Mouse (Mus musculus): ENCODE measurements around the gene Hoxd11. TPM values are rescaled to one million over a fixed set of nuclear protein-coding genes. Genes with fewer than 3 reads are reported as not detected.

Hoxd11 gene
- polyA plus RNA-seq, 1 experiment from 2014 or later, result not detected

DNA sequence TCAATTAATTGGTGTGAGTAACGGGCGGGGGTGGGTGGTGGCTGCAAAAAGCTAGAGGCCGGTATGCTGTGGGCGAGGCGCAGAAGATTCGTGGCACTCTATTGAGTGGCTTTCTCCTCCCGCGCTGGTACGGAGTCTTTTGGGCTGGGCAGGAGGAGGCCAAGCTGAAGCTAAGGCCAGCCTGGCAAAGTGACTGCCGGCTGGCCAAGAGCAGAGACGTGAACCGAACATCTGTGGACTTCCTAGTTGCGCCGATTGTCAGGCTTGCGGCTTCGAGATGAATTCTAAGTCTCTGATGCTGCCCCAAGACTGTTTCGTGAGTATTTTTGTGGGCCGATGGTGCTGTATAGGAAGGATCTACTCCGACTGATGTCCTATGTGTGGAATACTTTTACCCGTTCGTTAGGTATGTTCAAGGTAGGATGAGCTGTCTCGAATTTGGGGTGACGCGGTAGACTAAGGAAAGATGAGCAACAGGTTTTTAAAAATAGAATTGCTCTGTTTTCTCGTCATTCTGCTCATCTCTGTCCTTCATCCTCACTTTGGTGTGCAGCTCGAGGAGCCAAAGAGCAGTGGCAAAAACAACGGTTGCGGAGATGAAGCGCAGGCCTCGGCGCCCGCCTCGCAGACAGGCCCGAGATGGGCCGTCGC, 12.0 kb upstream of the Hoxd11 start:
- Histone ChIP-seq H3K9ac (no peak overlapping the region), H3K4me3 (replicated peaks) (peak overlapping the region; percentile 38), H3K27me3 (peaks cover 94% of the 10 kb centered on the region), H3K36me3 (no peaks in the 10 kb centered on the region), H3K9me3 (replicated peaks) (no peaks in the 10 kb centered on the region), H3K4me1 (peaks cover 13% of the 10 kb centered on the region), H3K27ac (replicated peaks) (no peak overlapping the region), H3K4me2 (replicated peaks) (peak overlapping the region; percentile 61; the same call in 1 of the 2 replicates)
- WGBS, result 2% methylated on average over 36 of the region's 36 CpGs
- ATAC-seq (ENCODE audit: insufficient number of reproducible peaks, low FRiP score, low TSS enrichment, low read depth), result no peak

DNA sequence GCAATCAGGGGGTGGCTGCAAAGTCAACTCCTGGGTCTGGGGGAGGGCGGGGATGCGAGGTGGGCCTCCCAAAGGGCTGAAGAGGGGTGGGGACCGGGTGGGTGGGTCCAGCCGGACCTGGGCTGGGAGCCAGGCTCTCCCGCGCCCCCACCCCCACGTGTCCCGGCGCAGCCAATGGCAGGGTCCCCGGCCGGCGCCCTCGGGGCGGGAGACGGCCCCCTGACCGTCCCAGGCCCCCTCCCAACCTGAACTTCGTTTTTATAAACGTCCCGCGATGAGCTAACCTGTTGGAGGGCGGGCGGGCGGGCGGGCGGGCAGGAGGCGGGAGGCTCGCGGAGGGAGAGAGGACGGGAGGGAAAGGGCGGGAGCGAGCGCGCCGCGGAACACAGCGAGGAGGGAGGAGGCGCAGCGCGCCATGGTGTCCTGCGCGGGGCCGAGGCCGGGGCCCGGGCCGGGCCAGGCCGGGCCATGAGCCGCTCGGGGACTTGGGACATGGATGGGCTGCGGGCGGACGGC, 11.5 kb upstream of the Hoxd11 start, which contains the start of gene Hoxd13:
Gene Hoxd13 (plus strand): TSS at position 469 of the 516 bp plus-strand sequence.
- under 1% methylated on average over 39 of the region's 51 CpGs for WGBS
- peaks cover 94% of the 10 kb centered on the region for H3K27me3 ChIP-seq

DNA sequence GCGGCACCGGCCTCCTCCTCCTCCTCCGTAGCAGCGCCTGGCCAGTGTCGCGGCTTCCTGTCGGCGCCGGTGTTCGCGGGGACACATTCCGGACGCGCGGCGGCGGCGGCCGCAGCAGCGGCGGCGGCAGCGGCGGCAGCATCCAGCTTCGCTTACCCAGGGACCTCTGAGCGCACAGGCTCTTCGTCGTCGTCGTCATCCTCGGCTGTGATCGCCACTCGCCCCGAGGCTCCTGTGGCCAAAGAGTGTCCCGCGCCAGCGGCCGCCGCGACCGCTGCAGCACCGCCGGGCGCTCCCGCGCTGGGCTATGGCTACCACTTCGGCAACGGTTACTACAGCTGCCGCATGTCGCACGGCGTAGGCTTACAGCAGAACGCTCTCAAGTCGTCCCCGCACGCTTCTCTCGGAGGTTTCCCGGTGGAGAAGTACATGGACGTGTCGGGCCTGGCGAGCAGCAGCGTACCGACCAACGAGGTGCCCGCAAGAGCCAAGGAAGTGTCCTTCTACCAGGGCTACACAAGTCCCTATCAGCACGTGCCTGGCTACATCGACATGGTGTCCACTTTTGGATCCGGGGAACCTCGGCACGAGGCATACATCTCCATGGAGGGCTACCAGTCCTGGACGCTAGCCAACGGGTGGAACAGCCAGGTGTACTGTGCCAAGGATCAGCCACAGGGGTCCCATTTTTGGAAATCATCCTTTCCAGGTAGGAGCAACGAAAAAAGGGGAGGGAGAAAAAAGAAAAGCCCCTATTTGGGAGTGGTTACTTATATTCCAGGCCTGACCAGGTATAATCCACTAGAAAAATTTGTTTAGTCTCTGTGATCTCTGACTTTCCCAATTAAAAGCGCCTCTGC, 10.8 kb upstream of the Hoxd11 start:
- H3K27me3 ChIP-seq, result peaks cover 94% of the 10 kb centered on the region
- H3K4me1 ChIP-seq, result peaks cover 19% of the 10 kb centered on the region
- H3K9me3 ChIP-seq (replicated peaks), result no peaks in the 10 kb centered on the region
- peak overlapping the region; percentile 61 for H3K4me2 ChIP-seq (replicated peaks)
- no peaks in the 10 kb centered on the region for H3K36me3 ChIP-seq
- no peak overlapping the region for H3K27ac ChIP-seq (replicated peaks)
- H3K9ac ChIP-seq, result no peak overlapping the region
- ATAC-seq (ENCODE audit: insufficient number of reproducible peaks, low FRiP score, low TSS enrichment, low read depth), result no peak
- peak overlapping the region; percentile 38 for H3K4me3 ChIP-seq (replicated peaks)
- under 1% methylated on average over 60 of the region's 74 CpGs for WGBS

More for the DNA sequence above, 11.5 kb upstream of the Hoxd11 start, which contains the start of gene Hoxd13:
- H3K9me3 ChIP-seq (replicated peaks), result no peaks in the 10 kb centered on the region
- H3K36me3 ChIP-seq, result no peaks in the 10 kb centered on the region
- H3K9ac ChIP-seq, result no peak within 1 kb of the TSS
- H3K4me2 ChIP-seq (replicated peaks), result peak within 1 kb of the TSS; percentile 61
- peak; percentile 59 for ATAC-seq (ENCODE audit: insufficient number of reproducible peaks, low FRiP score, low TSS enrichment, low read depth)
- peaks cover 18% of the 10 kb centered on the region for H3K4me1 ChIP-seq
- H3K4me3 ChIP-seq (replicated peaks), result peak within 1 kb of the TSS; percentile 38
- H3K27ac ChIP-seq (replicated peaks), result no peak within 1 kb of the TSS

DNA sequence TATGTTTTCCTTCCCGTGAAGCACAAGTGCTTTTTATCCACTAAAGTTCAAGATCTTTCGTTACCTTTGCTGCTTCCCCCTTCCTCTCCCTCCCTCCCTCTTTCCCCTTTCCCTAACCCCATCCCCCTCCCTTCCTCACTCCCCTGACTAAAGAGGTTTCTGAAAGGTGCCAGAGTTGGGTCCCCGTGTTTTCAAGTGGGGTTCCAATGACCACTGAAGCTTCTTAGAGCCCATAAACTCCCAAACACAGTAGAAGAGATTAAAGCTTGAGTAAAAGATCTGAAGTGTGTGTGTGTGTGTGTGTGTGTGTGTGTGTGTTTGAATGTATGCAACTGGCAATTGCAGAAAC, 10.2 kb upstream of the Hoxd11 start:
- no peak for ATAC-seq (ENCODE audit: insufficient number of reproducible peaks, low FRiP score, low TSS enrichment, low read depth)
- H3K4me3 ChIP-seq (replicated peaks), result no peak overlapping the region
- H3K9ac ChIP-seq, result no peak overlapping the region

DNA sequence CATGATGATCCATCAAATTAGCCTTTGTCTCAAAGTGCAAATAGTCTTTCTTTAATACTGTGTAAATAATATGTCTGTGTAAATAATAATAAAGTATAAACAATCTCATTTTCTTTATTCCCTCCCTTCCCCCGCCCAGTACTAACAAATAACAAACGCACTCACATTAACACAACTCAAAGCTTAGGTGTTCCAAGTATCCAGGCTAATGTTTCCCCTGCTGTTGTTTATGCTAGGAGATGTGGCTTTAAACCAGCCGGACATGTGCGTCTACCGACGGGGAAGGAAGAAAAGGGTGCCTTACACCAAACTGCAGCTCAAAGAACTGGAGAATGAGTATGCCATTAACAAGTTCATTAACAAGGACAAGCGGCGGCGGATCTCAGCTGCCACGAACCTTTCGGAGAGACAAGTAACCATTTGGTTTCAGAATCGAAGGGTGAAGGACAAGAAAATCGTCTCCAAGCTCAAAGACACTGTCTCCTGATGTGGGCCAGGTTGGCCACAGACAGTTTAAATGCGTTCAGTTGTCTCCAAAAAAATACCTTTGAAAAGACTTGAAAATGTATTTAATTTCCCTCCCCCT, 9.6 kb upstream of the Hoxd11 start:
- Histone ChIP-seq H3K27me3 (peaks cover 94% of the 10 kb centered on the region), H3K9ac (no peak overlapping the region), H3K9me3 (replicated peaks) (no peaks in the 10 kb centered on the region), H3K36me3 (no peaks in the 10 kb centered on the region), H3K4me3 (replicated peaks) (no peak overlapping the region), H3K27ac (replicated peaks) (no peak overlapping the region), H3K4me1 (peaks cover 19% of the 10 kb centered on the region), H3K4me2 (replicated peaks) (no peak overlapping the region)
- 2% methylated on average over 14 of the region's 14 CpGs for WGBS
- no peak for ATAC-seq (ENCODE audit: insufficient number of reproducible peaks, low FRiP score, low TSS enrichment, low read depth)

More for the DNA sequence above, 10.2 kb upstream of the Hoxd11 start:
- WGBS, result 1% methylated on average over 3 of the region's 3 CpGs
- Histone ChIP-seq H3K27ac (replicated peaks) (no peak overlapping the region), H3K9me3 (replicated peaks) (no peaks in the 10 kb centered on the region), H3K36me3 (no peaks in the 10 kb centered on the region), H3K4me2 (replicated peaks) (no peak overlapping the region), H3K4me1 (peaks cover 19% of the 10 kb centered on the region), H3K27me3 (peaks cover 94% of the 10 kb centered on the region)

DNA sequence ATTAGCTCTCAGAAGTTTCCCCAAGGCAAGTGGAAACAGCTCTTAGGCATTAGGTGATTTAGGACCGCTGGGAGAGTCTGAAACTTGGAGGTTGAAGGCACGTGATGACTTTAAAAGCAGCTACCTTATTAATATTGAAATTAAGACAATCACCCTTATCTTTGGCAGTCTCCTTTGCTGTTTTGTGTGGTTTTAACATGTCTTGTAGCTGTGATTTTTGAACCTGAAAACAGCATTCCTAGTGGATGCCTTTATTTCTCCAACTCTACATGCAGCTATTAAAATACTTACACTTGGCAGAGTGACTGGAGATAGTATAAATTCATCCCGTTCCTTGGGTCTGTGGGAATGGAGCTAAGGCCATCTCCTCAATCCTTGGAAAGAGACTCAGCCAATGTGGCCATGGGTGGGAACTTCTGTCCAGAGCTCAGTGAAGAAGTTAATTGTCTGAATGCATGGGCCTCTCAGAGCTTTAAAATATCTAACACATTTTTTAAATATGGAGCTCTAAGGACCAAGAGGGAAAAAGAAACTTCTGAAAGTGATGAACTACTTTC, 8.6 kb upstream of the Hoxd11 start:
- 3% methylated on average over 3 of the region's 3 CpGs for WGBS
- Histone ChIP-seq H3K27ac (replicated peaks) (no peak overlapping the region), H3K36me3 (no peaks in the 10 kb centered on the region), H3K4me1 (peaks cover 19% of the 10 kb centered on the region), H3K4me3 (replicated peaks) (no peak overlapping the region), H3K4me2 (replicated peaks) (no peak overlapping the region), H3K27me3 (peaks cover 95% of the 10 kb centered on the region), H3K9ac (no peak overlapping the region), H3K9me3 (replicated peaks) (no peaks in the 10 kb centered on the region)
- ATAC-seq (ENCODE audit: insufficient number of reproducible peaks, low FRiP score, low TSS enrichment, low read depth), result no peak

DNA sequence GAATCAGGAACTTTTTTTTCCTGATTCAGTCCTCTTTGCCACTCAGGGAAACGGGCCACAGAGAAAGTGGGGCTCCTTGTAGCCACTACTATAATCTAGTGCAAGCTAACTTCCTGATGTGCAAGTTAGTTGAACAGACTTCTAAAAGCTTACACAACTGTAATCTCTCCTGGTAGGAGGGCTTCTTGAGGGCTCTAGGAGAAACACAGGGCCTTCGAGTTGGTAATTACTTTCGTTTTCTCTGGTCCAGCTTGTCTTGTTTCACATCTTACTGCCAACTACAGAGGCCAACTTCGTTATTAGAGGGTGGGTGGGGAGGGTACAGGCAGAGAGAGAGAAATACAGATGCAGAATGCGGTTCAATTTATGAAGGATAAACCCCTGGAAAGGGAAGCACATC, 7.5 kb upstream of the Hoxd11 start:
- WGBS, result 14% methylated on average over 5 of the region's 5 CpGs
- H3K9ac ChIP-seq, result no peak overlapping the region
- no peaks in the 10 kb centered on the region for H3K36me3 ChIP-seq
- H3K9me3 ChIP-seq (replicated peaks), result no peaks in the 10 kb centered on the region
- H3K4me3 ChIP-seq (replicated peaks), result no peak overlapping the region
- peaks cover 98% of the 10 kb centered on the region for H3K27me3 ChIP-seq
- H3K4me1 ChIP-seq, result peaks cover 19% of the 10 kb centered on the region
- no peak overlapping the region for H3K27ac ChIP-seq (replicated peaks)
- no peak overlapping the region for H3K4me2 ChIP-seq (replicated peaks)
- ATAC-seq (ENCODE audit: insufficient number of reproducible peaks, low FRiP score, low TSS enrichment, low read depth), result no peak

DNA sequence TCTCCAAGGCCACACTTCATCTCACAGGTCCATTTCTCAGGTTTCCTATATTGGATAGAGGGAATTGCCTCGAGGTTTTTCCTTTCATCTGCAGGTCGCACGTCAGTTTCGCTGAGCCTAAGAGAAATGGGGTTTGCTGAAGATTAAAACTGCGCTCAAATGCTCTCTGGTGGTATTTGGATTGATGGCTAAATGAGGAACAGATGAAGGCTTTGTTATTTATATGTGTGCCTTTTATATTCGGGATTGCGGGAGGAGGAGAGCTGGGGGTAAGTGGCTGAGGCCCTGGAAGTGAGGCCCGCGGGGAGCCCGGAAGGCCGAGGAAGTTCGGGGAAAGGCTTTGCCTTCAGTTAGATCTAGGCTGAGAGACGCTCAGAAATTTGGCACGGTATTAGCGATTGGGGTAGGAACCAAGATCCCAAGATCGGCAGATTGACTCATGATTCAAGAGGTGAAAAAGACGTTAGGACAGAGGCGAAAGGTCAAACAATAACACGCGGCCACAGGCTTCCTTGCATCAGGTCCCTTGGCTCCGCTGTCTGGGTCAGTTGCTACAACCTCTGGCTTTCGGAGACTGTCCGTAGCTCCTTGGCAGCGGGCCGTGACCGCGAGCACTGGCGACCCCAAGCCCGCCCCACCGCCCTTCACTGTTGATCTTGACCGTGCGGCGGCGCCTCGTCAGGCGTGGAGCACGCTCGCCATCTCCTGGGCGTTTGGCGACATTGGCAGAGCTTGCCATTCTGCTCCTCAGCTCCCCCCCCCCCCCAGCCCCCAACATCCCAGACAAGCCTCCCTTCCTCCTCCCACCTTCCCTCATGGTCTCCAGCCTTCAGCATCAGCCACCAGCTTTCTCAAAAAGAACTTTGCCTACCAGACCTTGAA, 6.6 kb upstream of the Hoxd11 start:
- no peaks in the 10 kb centered on the region for H3K36me3 ChIP-seq
- H3K9ac ChIP-seq, result no peak overlapping the region
- peak overlapping the region; percentile 29 for H3K4me3 ChIP-seq (replicated peaks)
- H3K4me2 ChIP-seq (replicated peaks), result peak overlapping the region; percentile 54
- H3K9me3 ChIP-seq (replicated peaks), result no peaks in the 10 kb centered on the region
- H3K27ac ChIP-seq (replicated peaks), result no peak overlapping the region
- no peak for ATAC-seq (ENCODE audit: insufficient number of reproducible peaks, low FRiP score, low TSS enrichment, low read depth)
- peaks cover 98% of the 10 kb centered on the region for H3K27me3 ChIP-seq
- 5% methylated on average over 40 of the region's 40 CpGs for WGBS
- peaks cover 17% of the 10 kb centered on the region for H3K4me1 ChIP-seq

DNA sequence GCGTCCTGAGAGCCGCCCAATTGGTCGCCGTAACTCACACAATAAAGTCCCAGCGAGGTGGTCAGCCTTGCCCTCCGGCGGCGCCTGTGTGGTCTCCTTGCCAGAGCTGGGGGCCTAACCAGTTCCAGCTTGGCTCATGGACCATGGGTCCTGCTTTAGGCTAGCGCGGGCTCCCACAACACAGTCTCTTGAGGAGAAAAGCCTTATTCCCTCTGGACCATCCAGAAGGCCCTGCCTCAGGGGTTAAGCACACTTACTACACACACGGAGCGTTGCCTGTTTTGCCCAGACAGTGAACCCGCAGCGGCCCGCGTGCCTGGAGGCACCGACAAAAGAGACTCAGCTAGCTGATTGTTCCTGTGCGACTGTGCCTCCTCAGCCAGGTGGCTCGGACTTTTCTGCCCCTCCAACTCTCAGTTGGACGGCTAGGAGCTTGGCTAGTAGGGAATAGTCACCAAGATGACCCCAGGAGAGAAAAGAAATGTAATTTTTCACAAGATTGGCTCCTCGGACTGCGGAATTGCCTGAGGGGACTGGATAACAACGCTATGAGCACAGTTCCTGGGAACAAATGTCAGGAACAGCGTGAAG, 5.4 kb upstream of the Hoxd11 start:
- no peak overlapping the region for H3K9ac ChIP-seq
- peaks cover 98% of the 10 kb centered on the region for H3K27me3 ChIP-seq
- no peak overlapping the region for H3K4me3 ChIP-seq (replicated peaks)
- no peaks in the 10 kb centered on the region for H3K9me3 ChIP-seq (replicated peaks)
- peaks cover 6% of the 10 kb centered on the region for H3K4me1 ChIP-seq
- ATAC-seq (ENCODE audit: insufficient number of reproducible peaks, low FRiP score, low TSS enrichment, low read depth), result no peak
- WGBS, result 2% methylated on average over 24 of the region's 24 CpGs
- H3K36me3 ChIP-seq, result no peaks in the 10 kb centered on the region
- no peak overlapping the region for H3K4me2 ChIP-seq (replicated peaks)
- H3K27ac ChIP-seq (replicated peaks), result no peak overlapping the region
